Mouse (Mus musculus) embryonic facial prominence, embryonic 10.5 days (tissue): ENCODE measurements around the gene Fgfr2. TPM values are rescaled to one million over a fixed set of nuclear protein-coding genes. Genes with fewer than 3 reads are reported as not detected.

Source experiments
- DNase-seq: peaks from one replicate; pipeline ENCODE4 v3.0.0-alpha.2; 2017; ENCODE audit warnings: low spot score
- H3K27ac ChIP-seq: fragments of 300-500 bp; sonication (generic); replicated peaks from 2 replicates; pipeline ENCODE4 v1.5.1; 2016; ENCODE audit warnings: mild to moderate bottlenecking
- H3K27me3 ChIP-seq: fragments of 300-500 bp; sonication (generic); replicated peaks from 2 replicates; pipeline ENCODE4 v1.6.1; 2016; ENCODE audit warnings: low read depth, mild to moderate bottlenecking; ENCODE audit not compliant: poor library complexity, severe bottlenecking
- H3K36me3 ChIP-seq: fragments of 300-500 bp; sonication (generic); replicated peaks from 2 replicates; pipeline ENCODE4 v1.6.1; 2016; ENCODE audit warnings: mild to moderate bottlenecking, moderate library complexity
- H3K4me1 ChIP-seq: fragments of 300-500 bp; sonication (generic); 2 replicates; pipeline ENCODE4 v1.6.1; 2016
- H3K4me3 ChIP-seq: fragments of 300-500 bp; sonication (generic); 2 replicates; pipeline ENCODE4 v1.5.1; 2016; ENCODE audit warnings: mild to moderate bottlenecking, moderate library complexity
- H3K9me3 ChIP-seq: fragments of 300-500 bp; sonication (generic); 2 replicates; pipeline ENCODE4 v1.6.1; 2016; ENCODE audit warnings: mild to moderate bottlenecking
- WGBS: fragments of 180-500 bp; shearing (Covaris S2); methylation state at CpG from one replicate; pipeline ENCODE4 v1.1.7; 2016; 5-methylcytosine and 5-hydroxymethylcytosine counted together
- polyA plus RNA-seq: library from polyadenylated mRNA; unstranded; fragments of >200 nt; fragmentation: Nextera tagmentation; extraction: Ambion mirVana; gene quantifications from 2 replicates; pipeline ENCODE4 v1.2.1, GENCODE M21; 2016

Fgfr2 gene
- polyA plus RNA-seq, 1 experiment from 2014 or later: 74.3 TPM

DNA sequence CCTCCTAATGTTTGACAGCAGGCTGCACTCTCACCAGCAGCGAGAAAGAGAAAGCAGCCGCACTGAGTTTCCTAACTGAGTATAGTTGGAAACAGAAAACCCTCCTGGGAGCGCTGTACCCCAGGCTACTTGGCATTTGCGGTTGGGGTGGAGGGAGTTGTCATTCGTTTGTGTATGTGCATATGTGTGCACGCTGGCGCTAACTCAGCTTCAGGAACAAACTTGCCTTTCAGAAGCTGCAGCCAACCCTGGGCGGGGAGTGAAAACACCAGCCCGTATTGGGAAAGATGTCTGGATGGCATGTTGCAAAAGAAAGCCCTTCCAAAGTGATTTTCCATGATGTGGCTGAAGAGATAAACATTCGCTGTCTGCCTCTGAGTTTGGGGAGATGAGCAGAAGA lies 2546.2 kb downstream of the Fgfr2 start:
- Histone ChIP-seq H3K36me3 (no peaks in the 10 kb centered on the region), H3K27ac (0 out of 2 replicates have a peak overlapping the region, but pooled peaks have one; percentile 24), H3K9me3 (no peaks in the 10 kb centered on the region), H3K4me1 (peaks cover 14% of the 10 kb centered on the region), H3K4me3 (peak overlapping the region; percentile 26; the same call in 1 of the 2 replicates), H3K27me3 (0 out of 2 replicates have a peak, but pooled peaks cover 3% of the 10 kb centered on the region)
- no peak for DNase-seq
- 37% methylated on average over 10 of the region's 10 CpGs for WGBS

DNA sequence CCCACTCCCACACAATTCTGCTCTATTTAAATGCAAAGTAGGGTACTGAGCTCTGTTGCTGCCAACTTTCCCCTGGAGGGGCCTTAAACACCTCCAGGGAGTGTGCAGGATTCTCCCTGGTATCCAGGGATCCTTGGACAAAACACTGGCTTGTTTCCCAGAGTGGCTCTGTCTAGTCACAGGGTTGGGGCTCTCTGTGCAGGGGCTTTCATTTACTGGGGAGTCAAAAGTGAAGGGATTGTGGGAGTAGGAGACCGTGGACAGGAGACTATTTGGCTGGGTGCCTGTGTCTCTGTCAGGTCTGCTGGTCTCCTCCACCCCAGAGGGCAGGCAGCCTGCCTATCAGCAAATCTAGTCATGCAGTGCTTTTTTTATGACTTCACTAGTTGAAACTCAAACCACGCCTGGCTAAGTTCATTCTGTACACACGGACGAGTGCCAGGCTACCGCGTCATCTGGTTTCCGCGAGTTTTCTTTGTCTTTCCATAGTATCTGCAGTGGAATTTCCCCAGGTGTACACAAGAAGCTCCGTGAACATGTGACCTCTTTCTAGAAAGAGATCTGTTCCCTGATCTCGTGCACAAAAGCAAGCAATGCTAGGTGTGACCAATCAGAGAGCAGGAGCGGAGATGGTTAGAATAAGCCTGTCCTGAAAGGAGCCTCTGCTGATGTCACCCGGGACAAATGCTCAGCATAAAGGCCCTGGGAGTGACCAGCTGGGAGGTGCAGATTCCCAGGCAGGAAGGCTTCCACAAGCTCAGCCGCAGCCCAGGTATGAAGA lies 2548.7 kb downstream of the Fgfr2 start:
- 0 out of 2 replicates have a peak, but pooled peaks cover 3% of the 10 kb centered on the region for H3K27me3 ChIP-seq
- DNase-seq: no peak
- 70% methylated on average over 13 of the region's 13 CpGs for WGBS
- no peaks in the 10 kb centered on the region for H3K9me3 ChIP-seq
- H3K27ac ChIP-seq: no peak overlapping the region
- H3K4me1 ChIP-seq: peaks cover 14% of the 10 kb centered on the region
- H3K4me3 ChIP-seq: no peak overlapping the region
- no peaks in the 10 kb centered on the region for H3K36me3 ChIP-seq

DNA sequence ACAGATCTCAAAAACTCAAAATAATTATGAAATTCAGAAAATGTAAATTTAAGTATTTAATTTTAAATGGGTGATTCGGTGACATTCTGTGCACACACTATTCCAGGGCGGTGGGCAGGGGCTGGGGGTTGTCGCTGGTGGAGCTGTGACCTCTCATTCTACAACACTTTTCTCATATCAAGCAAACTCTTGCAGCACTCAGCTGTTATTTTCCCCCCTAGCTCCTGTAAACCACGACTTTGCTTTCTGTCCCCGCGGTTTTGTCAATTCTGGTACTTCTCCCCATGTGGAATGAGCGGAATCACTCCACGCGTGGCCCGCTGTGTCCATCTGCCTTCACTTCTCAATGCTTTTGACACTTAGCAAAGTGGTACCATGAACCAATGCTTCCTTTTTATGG lies 2549.4 kb downstream of the Fgfr2 start:
- Histone ChIP-seq H3K27me3 (0 out of 2 replicates have a peak, but pooled peaks cover 3% of the 10 kb centered on the region), H3K4me3 (no peak overlapping the region)

DNA sequence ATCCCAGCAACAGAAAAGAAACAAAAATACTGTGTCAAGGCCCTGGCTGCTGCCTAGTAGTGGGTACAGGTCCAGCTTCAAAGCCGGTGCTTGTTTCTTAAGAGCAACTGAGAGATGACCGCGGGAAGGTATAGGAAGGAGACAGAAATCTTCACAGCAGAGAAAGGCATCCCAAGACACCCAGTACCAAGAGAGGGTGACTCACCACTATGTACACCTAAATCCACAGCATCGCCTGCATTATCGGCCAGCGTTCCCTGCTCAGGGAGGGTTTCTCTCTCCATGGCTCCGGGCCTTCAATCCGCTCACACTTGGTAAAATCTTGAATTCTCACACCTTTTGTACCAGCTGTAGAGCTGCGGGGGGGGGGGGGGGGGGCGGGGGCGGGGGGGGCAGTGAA lies 2550.3 kb downstream of the Fgfr2 start, which contains the start of gene Nsmce4a:
Nsmce4a (minus strand) TSS at position 298 of the 400 bp plus-strand sequence.
- H3K4me3 ChIP-seq: no peak within 1 kb of the TSS
- H3K4me1 ChIP-seq: peaks cover 18% of the 10 kb centered on the region
- 69% methylated on average over 11 of the region's 11 CpGs for WGBS
- H3K27ac ChIP-seq: no peak within 1 kb of the TSS
- DNase-seq: no peak
- H3K9me3 ChIP-seq: no peaks in the 10 kb centered on the region
- no peaks in the 10 kb centered on the region for H3K36me3 ChIP-seq
- H3K27me3 ChIP-seq: 0 out of 2 replicates have a peak, but pooled peaks cover 3% of the 10 kb centered on the region

More for the DNA sequence above, 2549.4 kb downstream of the Fgfr2 start:
- 95% methylated on average over 10 of the region's 10 CpGs for WGBS
- H3K9me3 ChIP-seq: no peaks in the 10 kb centered on the region
- H3K36me3 ChIP-seq: no peaks in the 10 kb centered on the region
- no peak for DNase-seq
- no peak overlapping the region for H3K27ac ChIP-seq
- peaks cover 20% of the 10 kb centered on the region for H3K4me1 ChIP-seq

DNA sequence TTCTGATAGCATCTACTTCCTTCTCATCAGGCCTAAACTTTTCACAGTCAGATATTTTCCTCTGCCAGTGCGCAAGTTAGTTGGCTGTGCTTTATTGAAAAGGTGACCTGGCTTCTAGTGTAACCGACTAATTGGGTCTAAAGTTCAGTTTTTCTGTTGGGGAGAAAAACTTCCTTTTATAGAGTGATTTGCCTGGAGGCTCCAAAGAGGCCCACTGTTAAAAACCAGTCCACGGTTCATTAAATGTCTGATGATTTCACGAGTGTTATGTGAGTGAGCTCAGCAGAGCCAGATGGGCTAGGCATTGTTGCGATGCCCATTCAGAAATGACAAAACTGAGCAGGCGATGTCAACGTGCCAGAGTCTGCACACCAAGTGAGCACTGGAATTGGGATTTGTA lies 2552.7 kb downstream of the Fgfr2 start:
- no peaks in the 10 kb centered on the region for H3K36me3 ChIP-seq
- H3K27ac ChIP-seq: no peak overlapping the region
- 69% methylated on average over 7 of the region's 7 CpGs for WGBS
- no peak overlapping the region for H3K4me3 ChIP-seq
- no peaks in the 10 kb centered on the region for H3K9me3 ChIP-seq
- DNase-seq: no peak
- H3K27me3 ChIP-seq: no peaks in the 10 kb centered on the region
- peaks cover 5% of the 10 kb centered on the region for H3K4me1 ChIP-seq

DNA sequence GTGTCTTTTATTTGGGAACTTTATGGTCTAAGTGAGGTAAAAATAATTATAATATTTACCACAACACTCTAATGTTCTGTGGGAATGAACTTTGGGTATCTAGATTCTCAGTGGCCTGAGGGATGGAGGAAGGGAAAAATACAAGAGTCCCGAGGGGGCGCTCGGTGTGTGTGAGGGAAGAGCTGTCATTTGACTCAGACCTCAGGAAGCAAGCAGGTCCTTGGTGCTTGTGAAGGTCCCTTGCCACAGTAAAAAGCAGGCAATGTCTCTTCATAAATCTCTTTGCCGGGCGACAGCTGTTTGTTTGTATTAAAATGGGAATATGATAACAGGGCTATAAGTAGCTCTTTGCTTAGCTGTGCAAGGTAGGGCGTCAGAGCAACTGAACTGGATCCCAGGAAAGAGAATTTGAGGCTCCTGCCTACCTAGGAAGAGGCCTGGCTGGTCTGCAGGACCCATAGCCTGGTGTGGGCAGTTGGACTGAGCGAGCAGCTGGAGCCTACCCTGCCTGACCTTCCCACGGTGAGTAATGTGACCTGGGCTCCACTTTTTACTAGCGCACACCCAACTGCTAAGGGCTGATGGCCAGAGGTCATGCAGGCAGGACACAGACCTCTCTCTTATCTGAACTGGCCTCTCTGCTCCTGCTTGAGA lies 2554.2 kb downstream of the Fgfr2 start:
- Histone ChIP-seq H3K36me3 (no peaks in the 10 kb centered on the region), H3K27ac (no peak overlapping the region), H3K4me3 (no peak overlapping the region), H3K9me3 (no peaks in the 10 kb centered on the region), H3K4me1 (peaks cover 5% of the 10 kb centered on the region), H3K27me3 (no peaks in the 10 kb centered on the region)
- DNase-seq: no peak
- 70% methylated on average over 9 of the region's 9 CpGs for WGBS

DNA sequence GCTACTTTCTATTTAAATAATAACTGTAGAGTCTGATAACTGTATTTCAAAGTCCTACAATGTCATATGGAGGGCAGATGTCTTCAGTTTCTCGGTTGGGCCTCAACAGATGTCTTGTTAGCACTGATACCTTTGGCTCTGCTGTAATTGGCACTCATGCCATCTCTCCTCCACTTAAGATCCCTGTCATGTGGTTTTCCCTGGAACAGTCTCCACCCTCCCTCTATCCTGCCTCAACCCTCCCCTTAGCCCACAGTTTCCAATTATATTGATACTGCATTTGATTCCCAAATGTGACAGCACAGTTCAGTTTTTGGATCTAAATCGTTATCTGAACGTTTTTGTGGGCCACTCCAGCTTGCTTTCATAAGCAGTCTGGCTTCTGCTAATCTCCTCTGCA lies 2558.6 kb downstream of the Fgfr2 start:
- Histone ChIP-seq H3K4me1 (peaks cover 5% of the 10 kb centered on the region), H3K27ac (no peak overlapping the region), H3K27me3 (no peaks in the 10 kb centered on the region), H3K4me3 (no peak overlapping the region), H3K9me3 (no peaks in the 10 kb centered on the region), H3K36me3 (no peaks in the 10 kb centered on the region)
- no peak for DNase-seq
- 68% methylated on average over 3 of the region's 3 CpGs for WGBS

DNA sequence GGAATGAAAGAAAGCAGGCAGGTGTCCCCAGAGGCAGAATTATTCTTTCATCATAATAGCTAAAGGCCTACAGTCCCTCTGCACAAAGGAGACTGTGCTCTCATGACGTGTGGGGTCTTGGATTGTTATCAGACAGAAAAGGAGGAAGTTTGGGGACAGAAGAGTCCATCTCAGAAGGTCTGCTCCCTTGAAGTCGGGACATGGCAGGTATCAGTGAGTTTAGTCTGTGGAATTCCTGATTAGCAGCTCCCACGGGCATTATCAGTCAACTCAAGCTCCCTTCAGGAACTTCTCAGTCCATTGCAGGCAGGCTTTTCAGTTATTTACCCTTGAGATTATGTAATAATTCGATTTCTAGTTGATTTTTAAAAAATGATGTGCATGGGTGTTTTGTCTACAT lies 2559.3 kb downstream of the Fgfr2 start:
- Histone ChIP-seq H3K27me3 (no peaks in the 10 kb centered on the region), H3K27ac (no peak overlapping the region), H3K9me3 (no peaks in the 10 kb centered on the region), H3K4me1 (peaks cover under 1% of the 10 kb centered on the region; the same call in 1 of the 2 replicates), H3K4me3 (no peak overlapping the region), H3K36me3 (no peaks in the 10 kb centered on the region)
- whole genome bisulfite sequencing: 71% methylated on average over 4 of the region's 4 CpGs
- no peak for DNase-seq

DNA sequence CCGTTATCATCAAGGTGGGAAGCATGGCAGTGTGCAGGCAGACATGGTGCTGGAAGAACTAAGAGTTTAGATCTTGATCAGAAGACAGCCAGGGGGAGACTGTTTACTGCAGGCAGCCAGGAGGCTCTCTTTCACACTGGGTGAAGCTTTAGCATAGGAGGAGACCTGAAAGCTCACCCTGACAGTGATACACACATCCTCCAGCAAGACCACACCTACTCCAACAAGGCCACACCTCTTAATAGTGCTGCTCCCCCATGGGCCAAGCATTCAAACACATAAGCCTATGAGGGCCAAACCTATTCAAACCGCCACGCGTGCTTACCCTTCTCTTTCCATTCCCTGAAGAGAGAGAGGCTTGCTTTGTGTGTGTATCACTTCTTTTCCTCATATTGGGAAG lies 2559.9 kb downstream of the Fgfr2 start:
- Histone ChIP-seq H3K4me3 (no peak overlapping the region), H3K9me3 (no peaks in the 10 kb centered on the region), H3K4me1 (no peaks in the 10 kb centered on the region), H3K27me3 (0 out of 2 replicates have a peak, but pooled peaks cover 4% of the 10 kb centered on the region), H3K27ac (no peak overlapping the region), H3K36me3 (no peaks in the 10 kb centered on the region)
- DNase-seq: no peak
- WGBS: 86% methylated on average over 4 of the region's 4 CpGs

DNA sequence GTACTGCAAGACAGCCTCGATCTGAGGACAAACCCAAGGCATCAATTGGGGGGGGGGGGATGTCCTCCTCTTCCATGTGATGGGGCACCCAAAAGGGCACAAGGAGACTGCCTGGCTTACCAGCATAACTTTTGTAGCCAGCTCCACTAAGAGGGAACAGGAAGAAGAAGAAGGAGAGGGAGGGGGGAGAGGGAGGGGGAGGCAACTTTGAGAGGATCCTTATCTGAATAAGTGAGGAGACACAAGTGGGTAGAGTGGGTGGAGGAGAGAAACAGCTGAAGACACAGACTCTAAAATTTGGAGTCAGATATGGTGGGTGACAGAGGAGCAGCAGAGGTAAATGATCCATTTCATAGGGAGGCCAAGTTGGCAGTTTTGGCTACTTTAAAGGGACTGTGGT lies 2562.2 kb downstream of the Fgfr2 start:
- H3K27me3 ChIP-seq: 0 out of 2 replicates have a peak, but pooled peaks cover 4% of the 10 kb centered on the region
- no peak overlapping the region for H3K27ac ChIP-seq
- no peak for DNase-seq
- WGBS: 78% methylated on average over 1 of the region's 1 CpGs
- no peaks in the 10 kb centered on the region for H3K9me3 ChIP-seq
- no peaks in the 10 kb centered on the region for H3K4me1 ChIP-seq
- H3K36me3 ChIP-seq: no peaks in the 10 kb centered on the region
- H3K4me3 ChIP-seq: no peak overlapping the region

DNA sequence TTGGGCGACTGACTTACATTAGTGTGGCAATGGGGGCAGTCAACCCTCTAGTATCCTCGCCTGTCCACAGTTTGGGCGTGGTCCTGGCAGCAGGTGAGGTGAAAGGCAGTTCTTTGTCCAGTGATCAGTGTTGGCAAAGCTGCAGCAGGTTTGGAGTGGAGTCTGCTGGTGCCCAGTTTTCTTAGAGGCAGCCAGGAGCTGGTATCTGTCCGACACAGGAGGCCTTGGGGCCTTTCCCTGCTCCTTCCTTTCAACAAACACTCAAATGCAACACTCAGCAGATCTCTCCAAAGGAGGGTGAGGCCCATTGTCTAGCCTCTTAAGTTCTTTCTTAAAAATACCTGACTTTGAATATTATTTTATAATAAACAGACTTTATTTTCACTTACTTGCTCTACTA lies 2564.6 kb downstream of the Fgfr2 start:
- DNase-seq: no peak
- Histone ChIP-seq H3K27ac (no peak overlapping the region), H3K36me3 (no peaks in the 10 kb centered on the region), H3K27me3 (peaks cover 4% of the 10 kb centered on the region; the same call in 1 of the 2 replicates), H3K9me3 (no peaks in the 10 kb centered on the region), H3K4me1 (peaks cover 2% of the 10 kb centered on the region; the same call in 1 of the 2 replicates), H3K4me3 (no peak overlapping the region)
- WGBS: 79% methylated on average over 4 of the region's 4 CpGs

DNA sequence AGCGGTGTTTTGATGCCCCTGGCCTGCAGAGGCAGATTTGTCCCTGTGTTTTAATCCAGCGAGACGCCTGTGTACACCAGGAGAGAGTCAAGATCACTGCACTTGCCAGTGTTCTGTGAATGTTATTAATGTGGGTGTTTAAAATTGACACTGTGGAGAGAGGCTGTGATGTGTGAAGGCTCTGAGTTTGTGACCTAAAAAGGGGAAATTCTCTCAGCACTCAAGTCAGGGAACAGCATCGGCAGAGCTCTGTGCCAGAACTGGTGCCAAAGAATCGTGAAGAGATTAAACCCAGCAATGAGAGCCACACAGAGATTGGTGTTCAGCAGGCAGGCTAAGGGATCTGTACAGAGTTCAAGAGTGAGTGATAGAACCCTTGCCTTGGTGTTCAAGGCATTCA lies 2567.6 kb downstream of the Fgfr2 start:
- Histone ChIP-seq H3K36me3 (no peaks in the 10 kb centered on the region), H3K4me3 (no peak overlapping the region), H3K27me3 (peaks cover 4% of the 10 kb centered on the region; the same call in 1 of the 2 replicates), H3K4me1 (peaks cover 14% of the 10 kb centered on the region), H3K27ac (no peak overlapping the region), H3K9me3 (no peaks in the 10 kb centered on the region)
- WGBS: 79% methylated on average over 5 of the region's 5 CpGs
- DNase-seq: no peak
